Mouse (Mus musculus) cortical plate, adult 2 months (tissue): ENCODE results near the gene Vrk1.

ENCODE experiments used
- CTCF ChIP-seq: fragments of 200-500 bp; IDR thresholded peaks from 2 replicates; pipeline ENCODE4 v1.5.1; 2011; ENCODE audit warnings: mild to moderate bottlenecking, control low read depth, low read length; ENCODE audit not compliant: insufficient read depth; ENCODE audit errors: extremely low read depth
- POLR2A ChIP-seq: fragments of 200-500 bp; IDR thresholded peaks from 2 replicates; pipeline ENCODE4 v1.6.1; 2011; ENCODE audit warnings: mild to moderate bottlenecking, low read length, control low read depth; ENCODE audit not compliant: insufficient read depth; ENCODE audit errors: extremely low read depth

DNA sequence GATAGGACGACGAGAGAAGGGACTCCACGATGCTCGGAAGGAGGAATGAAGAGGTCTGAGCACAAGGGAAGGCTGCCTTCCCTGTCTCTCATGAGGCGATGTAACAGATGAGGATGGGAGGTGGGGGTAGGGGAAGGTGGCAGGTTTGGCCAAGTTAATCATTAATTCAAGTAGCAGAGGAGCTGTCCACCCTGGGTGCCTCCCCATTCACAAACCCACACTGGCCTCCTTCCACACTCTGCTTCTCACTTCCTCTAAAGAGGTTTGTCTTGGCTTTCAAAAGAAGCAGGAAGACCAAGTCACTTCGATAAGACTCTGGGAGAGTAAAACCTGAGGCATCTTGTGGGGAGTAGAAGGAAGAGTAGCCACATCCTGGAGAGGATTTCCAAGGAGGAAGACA, 5.3 kb upstream of the Vrk1 start:
- TF ChIP-seq CTCF (no peak), POLR2A (no peak)
